Mouse (Mus musculus): Measurements from ENCODE around the gene Gpld1.

Gpld1 gene

DNA sequence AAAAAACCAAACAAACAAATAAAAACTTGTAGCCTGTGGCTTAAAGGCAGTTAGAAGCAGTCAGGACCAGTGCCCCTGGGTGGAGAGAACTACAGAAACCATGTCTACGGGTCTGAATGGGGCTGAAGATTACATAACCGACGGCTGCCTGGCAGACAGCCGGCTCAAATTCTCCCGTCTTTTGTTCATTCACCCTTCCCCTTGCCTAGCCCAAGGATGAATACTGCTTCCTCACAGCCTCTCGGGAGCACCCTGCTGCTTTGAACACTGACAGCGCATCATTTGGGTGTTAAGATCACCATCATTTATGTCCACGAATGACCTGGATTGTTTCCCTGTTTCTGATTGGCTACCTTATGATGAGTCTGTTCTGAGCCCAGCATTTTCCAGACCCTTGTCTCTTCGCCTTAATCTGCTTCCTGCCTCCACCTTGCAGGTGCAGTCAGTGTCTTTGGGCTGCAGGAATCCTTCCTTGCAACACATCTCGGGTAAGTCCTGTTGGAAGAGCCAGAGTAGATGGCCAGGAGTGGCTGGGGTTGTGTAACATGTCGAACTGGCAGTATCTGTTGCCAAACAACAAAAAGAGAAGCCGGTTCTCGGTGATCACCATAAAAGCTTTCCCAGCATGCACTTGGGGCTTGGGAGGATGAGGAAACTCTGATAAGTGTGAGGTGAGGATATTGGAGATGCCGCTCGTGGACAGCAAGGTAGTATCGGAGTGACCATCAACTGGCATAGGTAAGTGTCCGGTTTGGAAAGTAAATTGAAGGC is at the start of gene Gpld1:
Gpld1 (plus strand) TSS at position 641 of the 771 bp plus-strand sequence.
- no peak for DNase-seq (ENCODE audit: low spot score in 2 of 2)

DNA sequence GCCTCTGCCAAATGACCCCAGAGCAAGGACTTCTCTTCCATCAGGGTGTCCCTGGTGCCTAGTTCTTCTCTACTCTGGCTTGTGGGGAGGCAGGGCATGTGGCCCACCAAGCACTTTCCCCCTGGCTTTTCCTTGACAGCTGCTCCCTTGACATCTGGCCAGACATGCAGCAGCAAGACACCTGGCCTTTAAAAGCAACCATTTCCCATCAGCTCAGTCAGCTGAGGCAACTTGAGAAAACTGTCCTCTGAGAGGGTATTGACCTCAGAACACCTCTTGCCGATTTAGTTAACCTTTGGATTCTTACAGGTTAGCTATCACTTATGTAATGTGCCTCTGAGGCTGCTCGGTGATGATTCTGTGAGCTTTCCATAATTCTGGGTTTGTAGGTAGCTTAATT is 49.1 kb upstream of the Gpld1 start:
- no peak for DNase-seq (ENCODE audit: low spot score in 2 of 2)

DNA sequence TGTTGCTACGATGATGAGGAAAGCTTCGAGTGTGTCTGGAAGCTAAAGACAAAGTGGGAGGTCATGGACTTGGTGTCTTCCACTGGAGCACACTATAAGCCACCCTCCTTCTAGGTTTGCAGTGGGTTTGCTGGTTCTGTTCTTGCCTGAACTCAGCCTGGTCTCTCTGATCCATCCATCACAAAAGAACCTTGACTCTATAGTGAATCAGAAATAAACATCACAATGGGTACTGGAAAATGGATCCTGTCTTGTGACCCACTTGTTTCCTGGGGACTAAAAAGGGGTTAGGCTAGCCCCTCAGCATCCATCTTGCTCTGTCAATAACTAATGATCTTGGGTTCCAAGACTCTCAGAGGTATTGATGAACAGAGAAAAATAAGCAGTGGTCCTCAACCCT is 41.0 kb upstream of the Gpld1 start:
- no peak for DNase-seq (ENCODE audit: low spot score in 2 of 2)

DNA sequence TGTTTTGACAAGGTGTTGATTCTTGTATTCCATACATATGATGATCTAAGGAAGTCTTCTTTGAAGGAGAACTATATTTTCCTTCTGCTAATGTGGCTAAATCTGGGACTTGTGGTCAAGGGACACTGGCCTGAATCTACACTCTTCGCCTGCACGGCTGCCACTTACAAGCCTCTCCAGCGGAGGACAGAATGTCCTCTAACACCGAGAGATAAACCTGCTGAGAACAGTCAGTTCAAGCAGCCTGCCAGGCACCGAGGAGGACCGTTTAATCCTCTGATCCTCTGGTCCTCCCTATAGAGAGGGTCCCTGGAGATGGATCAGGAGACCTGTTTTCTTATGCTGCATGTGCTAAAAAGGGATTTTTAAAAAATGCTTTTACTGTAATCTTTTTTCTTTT is 39.5 kb upstream of the Gpld1 start:
- no peak for DNase-seq (ENCODE audit: low spot score in 2 of 2)

DNA sequence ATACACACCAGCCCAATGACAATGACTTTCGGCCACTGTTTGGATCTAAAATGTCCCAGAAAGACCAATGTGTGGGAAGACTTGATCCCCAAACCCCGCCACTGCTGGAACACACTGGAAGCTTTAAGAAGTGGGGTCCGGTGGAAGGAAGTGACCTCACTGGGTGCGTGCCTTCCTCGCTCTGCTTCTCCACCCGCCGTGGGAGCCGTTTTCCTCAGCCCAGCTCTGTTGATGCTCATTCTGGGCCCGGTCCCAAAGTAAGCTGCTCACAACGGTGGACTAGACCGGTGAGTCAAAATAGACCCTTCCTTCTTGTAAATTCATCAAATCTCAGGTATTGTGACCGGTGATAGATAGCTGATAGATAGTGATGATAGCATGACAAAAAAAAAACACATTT is 37.5 kb upstream of the Gpld1 start:
- no peak for DNase-seq (ENCODE audit: low spot score in 2 of 2)

DNA sequence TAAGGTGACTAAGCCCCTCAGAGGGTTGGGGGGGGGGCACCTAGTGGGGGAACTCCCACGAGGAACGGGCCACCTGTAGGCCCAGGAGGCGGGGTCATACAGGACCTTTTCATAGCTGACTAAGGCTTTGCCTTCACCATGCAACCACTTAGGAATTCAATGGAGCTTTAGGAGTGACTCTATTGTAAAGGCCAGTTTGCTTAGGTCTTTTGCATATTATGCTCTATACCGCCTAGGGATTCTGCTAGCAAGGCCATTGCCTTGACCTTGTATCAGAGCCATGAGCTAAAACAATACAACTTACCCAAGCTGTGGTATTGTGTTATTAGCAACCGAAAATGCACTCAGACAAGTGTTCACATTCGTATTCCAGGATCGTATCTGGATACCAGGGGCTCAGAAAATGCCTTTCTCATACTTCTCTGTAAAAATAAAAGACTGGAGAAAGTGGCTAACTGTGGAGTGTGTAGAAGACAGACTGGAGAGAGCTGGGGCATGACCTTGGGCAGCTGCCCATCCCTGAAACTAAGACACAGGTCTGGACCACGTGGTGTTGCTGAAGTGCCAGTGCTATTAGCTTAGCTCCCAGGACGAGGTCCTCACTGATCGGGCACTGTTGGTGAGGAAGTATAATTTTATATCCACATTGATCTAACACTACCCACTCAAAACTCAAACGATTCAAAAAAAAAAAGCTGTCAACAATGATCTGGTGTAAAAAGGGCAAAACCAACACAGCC is 36.0 kb upstream of the Gpld1 start:
- DNase-seq (ENCODE audit: low spot score in 2 of 2), result no peak

DNA sequence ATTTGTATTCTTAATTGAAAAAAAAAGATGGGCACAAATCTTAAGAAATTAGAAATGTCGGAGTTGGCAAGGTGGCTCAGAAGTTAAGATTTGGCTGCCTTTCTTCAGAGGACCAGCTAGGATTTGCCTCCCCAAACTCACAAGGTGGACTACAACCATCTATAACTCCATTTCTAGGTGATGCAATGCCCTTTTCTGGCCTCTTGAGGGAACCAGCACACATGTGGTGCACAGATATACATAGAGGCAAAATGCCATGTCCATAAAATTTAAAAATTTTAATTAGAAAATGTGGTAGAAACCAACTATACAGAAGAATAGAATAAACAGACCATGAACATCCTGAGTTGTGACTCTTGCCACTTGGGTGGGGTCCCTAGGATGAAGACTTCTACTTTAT is 33.8 kb upstream of the Gpld1 start:
- no peak for DNase-seq (ENCODE audit: low spot score in 2 of 2)

DNA sequence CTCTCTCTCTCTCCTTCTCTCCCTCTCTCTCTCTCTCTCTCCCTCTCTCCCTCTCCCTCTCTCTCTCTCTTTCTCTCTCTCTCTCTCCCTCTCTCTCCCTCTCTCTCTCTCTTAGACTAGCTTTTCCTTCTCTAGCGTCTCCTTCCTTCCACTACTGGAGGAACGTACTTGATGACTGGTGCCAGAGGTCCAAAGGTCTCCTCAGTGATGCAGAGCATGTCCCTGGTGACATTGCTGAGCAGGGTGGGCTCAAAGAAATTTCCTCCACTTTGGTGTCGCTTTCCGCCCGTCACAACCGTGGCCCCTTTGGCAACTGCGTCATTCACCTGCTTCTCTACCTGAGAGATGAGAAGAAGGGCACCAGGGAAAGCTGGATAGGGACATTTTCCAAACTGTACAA is 29.4 kb upstream of the Gpld1 start:
- DNase-seq (ENCODE audit: low spot score in 2 of 2), result no peak

DNA sequence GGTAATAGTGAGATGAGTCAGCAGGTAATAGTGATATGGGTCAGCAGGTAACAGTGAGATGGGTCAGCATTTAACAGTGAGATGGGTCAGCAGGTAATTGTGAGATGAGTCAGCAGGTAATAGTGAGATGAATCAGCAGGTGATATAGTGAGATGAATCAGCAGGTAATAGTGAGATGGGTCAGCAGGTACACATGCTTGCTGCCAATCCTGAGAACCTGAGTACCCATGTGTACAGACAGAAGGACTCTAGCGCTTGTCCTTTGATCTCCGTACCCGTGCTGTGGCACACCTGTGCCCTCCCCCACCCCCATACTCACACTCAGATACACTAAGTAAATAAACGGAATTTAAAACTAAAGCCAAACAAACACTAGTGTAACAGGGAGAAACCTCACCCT is 28.0 kb upstream of the Gpld1 start:
- DNase-seq (ENCODE audit: low spot score in 2 of 2), result no peak

DNA sequence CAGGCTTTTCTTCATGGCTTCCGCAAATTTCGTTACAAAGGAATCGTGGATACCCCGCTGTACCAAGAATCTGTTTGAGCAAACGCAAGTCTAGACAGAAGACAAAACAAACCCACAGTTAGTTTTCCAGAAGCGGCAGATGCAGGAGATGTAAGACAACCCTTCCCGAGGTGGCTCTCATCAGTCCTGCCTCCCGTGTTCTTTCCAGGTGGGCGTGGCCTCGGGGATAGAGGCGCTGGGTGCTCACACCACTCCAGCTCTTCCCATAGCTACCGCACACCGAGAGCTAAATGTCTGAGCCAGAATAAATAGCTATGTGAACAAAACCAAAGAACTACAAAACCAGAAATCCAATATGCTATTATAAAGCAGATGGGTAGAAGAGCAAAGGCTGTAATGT is 27.1 kb upstream of the Gpld1 start:
- DNase-seq (ENCODE audit: low spot score in 2 of 2), result no peak

DNA sequence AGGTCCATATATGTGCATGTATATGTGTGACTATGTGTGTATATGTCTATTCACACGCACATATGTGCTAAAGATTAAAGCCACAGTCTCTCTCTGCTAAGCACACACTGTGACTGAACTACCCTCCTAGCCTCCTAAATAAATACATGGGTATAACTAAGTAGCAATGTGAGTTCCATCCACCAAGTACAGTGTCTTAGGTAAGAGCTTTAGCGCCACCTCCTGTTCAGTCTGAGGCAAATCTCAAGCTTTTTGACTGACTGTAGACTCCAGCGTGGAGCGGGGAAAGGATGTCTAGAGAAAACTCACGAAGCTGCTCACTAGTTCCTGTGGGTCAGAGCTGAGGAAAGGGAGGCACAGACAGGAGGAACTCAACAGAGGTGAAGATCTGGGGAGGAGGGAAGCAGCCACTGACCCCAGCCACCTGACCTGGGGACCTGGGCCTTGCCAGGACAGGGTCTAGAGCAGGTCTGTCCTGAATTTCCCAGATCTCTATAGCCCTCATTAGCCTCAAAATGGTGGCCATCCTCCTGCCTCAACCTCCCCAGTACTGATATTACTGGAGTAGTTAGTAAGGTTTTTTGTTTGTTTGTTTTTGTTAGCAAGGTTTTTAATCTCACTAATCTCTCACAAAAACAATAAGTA is 22.5 kb upstream of the Gpld1 start:
- DNase-seq (ENCODE audit: low spot score in 2 of 2), result peak; percentile 37 to 58

DNA sequence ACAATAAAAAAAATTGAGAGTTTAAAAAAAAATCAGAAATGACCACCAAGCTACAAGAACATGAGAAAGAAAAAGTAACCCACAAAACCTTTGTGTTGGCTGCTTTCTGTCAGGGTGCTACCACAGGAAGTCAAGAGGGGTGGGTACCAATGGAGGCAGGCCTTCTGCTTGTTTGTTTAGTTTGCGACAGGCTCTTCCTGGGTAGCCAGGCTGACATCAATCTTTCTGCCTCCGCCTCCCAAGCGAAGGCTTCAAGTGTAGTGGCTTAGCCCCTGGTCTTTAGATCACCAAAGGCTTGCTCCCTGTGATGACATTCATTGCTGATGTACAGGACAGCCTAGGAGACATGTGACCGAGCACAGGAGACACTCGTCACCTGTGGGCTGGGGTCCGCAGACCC is 21.7 kb upstream of the Gpld1 start:
- peak; percentile 28 to 41 for DNase-seq (ENCODE audit: low spot score in 2 of 2)

DNA sequence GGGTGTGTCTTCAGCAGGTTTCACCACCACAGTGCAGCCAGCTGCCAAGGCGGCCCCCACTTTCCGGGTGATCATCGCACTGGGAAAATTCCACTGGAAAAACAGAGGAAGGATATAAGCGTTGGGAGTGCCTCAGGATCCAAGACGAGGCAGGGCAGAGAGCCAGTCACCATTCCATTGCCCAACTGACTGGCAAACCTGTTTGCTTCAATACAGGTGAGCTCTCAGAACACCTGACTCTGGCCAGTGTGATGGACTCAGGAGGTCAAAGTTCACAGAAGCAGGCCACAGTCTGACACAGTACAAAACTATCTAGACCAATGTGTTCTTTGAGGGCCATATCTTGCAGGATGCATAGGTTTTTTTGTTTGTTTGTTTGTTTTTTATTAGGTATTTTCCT is 19.0 kb upstream of the Gpld1 start:
- DNase-seq (ENCODE audit: low spot score in 2 of 2), result no peak

DNA sequence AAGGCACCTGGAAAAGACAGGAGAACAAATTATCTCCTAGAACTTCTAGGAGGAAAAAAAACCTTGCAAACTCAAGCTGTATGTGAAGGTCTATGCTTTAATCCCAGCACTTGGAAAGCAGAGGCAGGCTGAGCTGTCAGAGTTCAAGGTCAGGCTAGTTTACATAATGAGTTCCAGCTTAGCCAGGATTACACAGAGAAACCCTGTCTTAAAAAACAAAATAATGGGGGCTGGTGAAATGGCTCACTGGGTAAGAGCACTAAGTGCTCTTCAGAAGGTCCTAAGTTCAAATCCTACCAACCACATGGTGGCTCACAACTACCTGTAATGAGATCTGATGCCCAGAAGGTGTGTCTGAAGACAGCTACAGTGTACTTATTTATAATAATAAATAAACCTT is 12.4 kb upstream of the Gpld1 start:
- no peak for DNase-seq (ENCODE audit: low spot score in 2 of 2)

DNA sequence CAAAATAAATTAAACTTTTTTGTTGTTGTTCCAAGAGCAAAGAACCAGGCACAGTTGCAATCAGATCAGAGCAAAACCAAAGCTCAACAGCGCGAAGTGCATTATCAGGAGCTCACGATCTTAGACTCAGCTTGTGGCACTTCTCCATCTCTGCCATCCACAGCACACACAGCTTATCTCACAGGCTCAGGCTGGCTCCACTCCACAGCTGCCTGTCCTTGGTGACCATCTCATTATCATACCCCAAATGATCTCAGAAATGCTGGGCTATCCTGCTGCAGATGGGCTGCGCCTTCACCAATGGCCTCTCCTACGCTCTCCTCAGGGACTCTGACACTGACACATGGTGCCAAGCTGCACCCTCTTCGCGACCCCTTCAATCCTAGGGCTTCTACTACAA is 9.8 kb upstream of the Gpld1 start:
- DNase-seq (ENCODE audit: low spot score in 2 of 2), result no peak

DNA sequence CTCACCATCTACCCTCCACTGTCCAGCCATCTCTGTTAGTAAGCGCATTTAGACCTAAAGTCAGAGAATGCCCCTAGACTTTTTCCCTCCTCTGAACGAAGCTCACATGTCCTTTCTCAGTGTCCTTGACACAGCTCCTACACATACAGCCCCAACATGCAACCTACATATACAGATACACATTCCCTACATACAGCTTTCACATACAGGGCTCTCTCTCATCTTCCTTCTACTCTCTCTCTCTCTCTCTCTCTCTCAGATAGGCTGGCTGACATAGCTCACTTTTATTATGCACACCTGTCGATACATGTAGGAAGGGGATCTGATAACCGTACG is 6.2 kb upstream of the Gpld1 start:
- no peak for DNase-seq (ENCODE audit: low spot score in 2 of 2)

DNA sequence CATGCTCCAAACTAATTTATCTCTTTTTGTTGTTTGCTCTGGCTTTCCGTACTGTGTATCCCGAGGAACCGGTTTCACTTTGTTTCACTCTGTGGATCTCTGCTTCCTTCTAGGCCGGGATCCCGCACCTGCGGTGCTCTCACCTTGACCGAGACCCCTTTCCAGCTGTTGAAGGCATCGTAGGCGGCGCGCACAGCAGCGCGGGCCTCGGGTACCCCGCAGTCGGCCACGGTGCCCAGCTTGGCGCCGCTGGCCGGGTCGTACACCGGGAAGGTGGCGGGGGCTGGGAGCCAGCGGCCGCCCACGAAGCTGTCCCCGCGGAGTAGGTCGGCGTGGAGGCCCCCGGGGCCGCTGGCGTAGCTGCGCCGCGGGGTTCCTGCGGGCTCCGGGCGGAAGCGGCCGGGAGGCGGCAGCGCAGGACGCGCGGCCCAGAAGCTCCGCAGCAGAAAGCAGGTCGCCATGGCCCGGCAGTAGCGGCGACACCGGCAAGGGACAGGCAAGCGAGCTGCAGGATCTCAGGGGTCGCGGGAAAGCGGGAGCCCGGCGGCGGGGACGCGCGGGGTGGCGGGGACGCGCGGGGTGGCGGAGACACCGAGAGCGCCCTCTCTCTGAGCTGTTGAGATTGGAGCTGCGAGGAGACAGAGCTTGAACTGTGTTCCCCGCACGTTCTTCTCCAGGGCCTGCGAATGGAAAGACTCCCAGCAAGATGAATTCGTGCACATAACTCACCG is 5.7 kb upstream of the Gpld1 start, which contains the start of gene Aldh5a1:
Aldh5a1 (minus strand) TSS at position 554 of the 731 bp plus-strand sequence.
- peak; percentile 5 to 27 for DNase-seq (ENCODE audit: low spot score in 2 of 2)

DNA sequence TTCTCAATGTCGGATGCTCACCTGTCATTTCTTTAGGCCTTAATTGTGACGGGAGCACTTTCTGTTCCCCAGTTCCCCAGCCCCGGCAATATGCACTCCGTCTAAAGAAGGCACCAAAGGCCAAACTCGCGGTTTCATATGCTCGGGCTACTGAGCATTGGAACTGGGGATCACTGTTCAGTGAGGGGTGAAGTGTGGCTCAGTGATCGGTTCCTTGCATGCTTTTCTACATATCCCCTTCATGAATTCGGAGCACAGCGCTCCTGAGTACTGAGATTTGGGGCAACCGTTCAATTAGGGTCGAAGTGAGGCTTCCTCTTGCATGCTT is 5.1 kb upstream of the Gpld1 start:
- no peak for DNase-seq (ENCODE audit: low spot score in 2 of 2)

DNA sequence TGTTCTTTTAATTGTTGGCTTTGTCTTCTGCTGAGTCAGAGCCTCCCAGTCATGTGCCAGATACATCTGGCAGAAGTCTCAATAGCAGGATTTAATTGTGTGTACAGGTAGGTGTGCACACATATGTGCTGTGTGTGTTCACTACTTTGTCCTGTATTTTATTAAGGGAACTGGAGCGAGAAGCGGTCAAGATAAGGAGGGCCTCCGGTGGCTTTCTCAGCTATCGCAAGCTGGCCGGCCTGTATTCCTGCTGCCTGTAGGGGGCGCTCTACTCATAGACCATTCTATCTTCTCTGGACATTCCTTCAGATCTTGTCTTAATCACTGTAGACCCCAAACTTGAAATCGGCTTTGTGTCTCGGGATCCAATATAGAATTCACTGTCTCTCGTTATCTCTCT is 4.3 kb upstream of the Gpld1 start:
- DNase-seq (ENCODE audit: low spot score in 2 of 2), result peak; percentile 49 to 57

DNA sequence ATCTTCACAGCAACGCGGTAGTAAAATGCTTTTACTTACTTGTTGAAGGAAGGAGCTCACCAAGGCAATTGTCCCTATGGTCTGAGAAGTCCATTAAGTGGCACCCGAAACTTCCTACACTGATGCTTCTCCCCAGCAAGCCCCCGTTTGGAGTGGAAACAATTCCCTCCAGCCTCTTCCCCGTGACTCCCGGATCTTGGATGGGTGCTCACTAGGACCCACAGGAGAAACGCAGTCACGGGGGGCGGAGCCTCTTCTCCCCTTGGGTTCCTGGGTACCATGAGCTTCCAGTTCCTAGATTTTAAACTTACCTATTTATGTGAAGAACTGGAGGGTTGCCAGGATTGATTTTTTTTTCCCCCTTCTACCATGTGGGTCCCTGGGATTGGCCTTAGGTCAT is 3.5 kb upstream of the Gpld1 start:
- no peak for DNase-seq (ENCODE audit: low spot score in 2 of 2)

DNA sequence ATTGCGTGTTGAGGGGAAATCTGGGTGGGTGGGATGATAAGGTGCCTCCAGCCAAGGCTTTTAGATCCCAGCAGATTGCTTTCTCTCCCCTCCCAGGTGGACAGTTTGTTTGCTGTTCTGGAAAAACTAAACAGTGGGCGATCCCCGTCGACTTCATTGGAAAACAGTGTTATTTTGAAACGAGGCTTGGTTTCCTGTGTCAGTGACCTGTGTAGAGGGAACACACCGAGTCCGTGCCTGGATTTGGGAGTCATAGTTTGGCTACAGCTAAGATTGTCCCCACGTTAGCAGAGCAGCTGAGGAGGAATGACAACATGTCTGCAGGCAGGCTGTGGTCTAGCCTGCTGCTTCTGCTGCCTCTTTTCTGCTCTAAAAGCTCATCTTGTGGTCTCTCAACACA is 351 bp downstream of the Gpld1 start:
- no peak for DNase-seq (ENCODE audit: low spot score in 2 of 2)

DNA sequence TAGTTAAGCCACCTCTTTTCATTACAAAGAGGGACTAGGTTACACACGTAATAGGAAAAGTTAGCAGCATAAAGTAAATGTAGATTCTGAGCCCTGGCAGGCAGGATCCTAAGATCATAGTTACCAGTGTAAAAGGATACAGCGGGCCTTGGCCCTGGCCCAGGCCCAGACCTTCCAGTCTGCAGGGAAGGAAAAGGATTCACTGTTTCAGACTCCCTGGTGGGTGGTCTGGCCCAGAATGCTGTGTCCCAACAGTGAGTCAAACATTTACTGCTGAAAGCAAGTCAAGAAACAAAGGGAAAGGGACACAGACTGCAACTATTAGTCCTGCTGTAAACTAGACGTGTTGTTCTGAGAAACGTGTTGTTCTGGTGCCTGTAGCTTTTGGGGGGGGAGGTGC is 2.6 kb downstream of the Gpld1 start:
- no peak for DNase-seq (ENCODE audit: low spot score in 2 of 2)

DNA sequence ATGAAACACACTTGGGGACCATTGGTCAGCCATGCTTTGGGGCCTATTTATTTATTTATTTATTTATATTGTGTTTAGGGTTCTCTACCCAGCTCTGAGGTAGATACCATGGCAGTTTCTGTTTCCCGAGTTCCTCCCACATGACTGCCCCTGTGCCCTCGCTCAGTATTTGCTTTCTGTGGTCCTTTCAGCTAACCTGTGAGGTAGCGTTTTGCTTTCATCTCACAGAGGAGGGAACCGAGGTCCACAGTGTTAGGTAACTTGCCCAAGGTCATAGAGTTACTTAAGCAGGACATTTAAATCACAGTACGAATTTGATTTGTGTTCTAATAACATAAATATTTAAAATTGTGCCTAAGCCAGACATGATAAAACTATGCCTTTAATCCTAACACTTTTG is 4.2 kb downstream of the Gpld1 start:
- DNase-seq (ENCODE audit: low spot score in 2 of 2), result no peak

Measured in natural killer cell, adult 2 months (primary cell).